Mouse (Mus musculus) neural tube, embryonic 10.5 days (tissue): ENCODE data around the gene Spag5.

Source experiments
- DNase-seq: peaks from one replicate; pipeline ENCODE4 v3.0.0-alpha.2; 2017; ENCODE audit warnings: low spot score; ENCODE audit errors: extremely low spot score

Gene Spag5

GRCm38 (mm10) chr11:78349441-78350358, 48.4 kb downstream of the Spag5 start:
- DNase-seq, result no peak

GRCm38 (mm10) chr11:78353081-78353480, 51.8 kb downstream of the Spag5 start:
- no peak for DNase-seq

- no peak for DNase-seq
Measured at GRCm38 (mm10) chr11:78354905-78355304, 53.6 kb downstream of the Spag5 start.

GRCm38 (mm10) chr11:78355471-78356238, 54.3 kb downstream of the Spag5 start:
- DNase-seq, result peak; percentile 80

- peak; percentile 50 for DNase-seq
Measured at GRCm38 (mm10) chr11:78358330-78359007, 57.1 kb downstream of the Spag5 start.

- DNase-seq, result peak; percentile 70
Measured at GRCm38 (mm10) chr11:78360125-78360788, 58.9 kb downstream of the Spag5 start.

- DNase-seq, result no peak
Measured at GRCm38 (mm10) chr11:78360789-78361131, 59.4 kb downstream of the Spag5 start.

- DNase-seq, result no peak
Measured at GRCm38 (mm10) chr11:78363309-78364007, 62.1 kb downstream of the Spag5 start.

- no peak for DNase-seq
Measured at GRCm38 (mm10) chr11:78364103-78364502, 62.8 kb downstream of the Spag5 start.

GRCm38 (mm10) chr11:78367456-78368225, 66.3 kb downstream of the Spag5 start:
- no peak for DNase-seq

GRCm38 (mm10) chr11:78370389-78370788, 69.1 kb downstream of the Spag5 start:
- DNase-seq, result no peak

- DNase-seq, result no peak
Measured at GRCm38 (mm10) chr11:78371711-78372110, 70.4 kb downstream of the Spag5 start.
